Mouse (Mus musculus) thymus, postnatal 4 days (tissue): ENCODE results near the gene Lrrc18.

Source experiments
- DNase-seq: peaks from one replicate; pipeline ENCODE4 v3.0.0; 2021

The Lrrc18 gene

GRCm38 (mm10) chr14:33058881-33059660, 67.9 kb downstream of the Lrrc18 start:
- no peak for DNase-seq

- no peak for DNase-seq
These were observed 71.8 kb downstream of the Lrrc18 start for GRCm38 (mm10) chr14:33062996-33063395.
